Mouse (Mus musculus) heart, embryonic 13.5 days (tissue): ENCODE measurements around the gene Mmab. TPM values are rescaled to one million over a fixed set of nuclear protein-coding genes. Genes with fewer than 3 reads are reported as not detected.

ENCODE experiments used
- ATAC-seq: fragments of 200-750 bp; cut with Nextera tagmentation; 2 replicates; pipeline ENCODE4 v1.8.0; 2017; ENCODE audit warnings: moderate TSS enrichment; ENCODE audit not compliant: insufficient number of reproducible peaks, low FRiP score, low TSS enrichment; ENCODE audit errors: extremely low read depth
- H3K27ac ChIP-seq: fragments of 300-500 bp; sonication (generic); replicated peaks from 2 replicates; pipeline ENCODE4 v1.5.1; 2015; ENCODE audit warnings: moderate library complexity, mild to moderate bottlenecking, inconsistent platforms
- H3K27me3 ChIP-seq: fragments of 300-500 bp; sonication (generic); replicated peaks from 2 replicates; pipeline ENCODE4 v1.6.1; 2015; ENCODE audit warnings: mild to moderate bottlenecking, inconsistent platforms
- H3K36me3 ChIP-seq: fragments of 300-500 bp; sonication (generic); 2 replicates; pipeline ENCODE4 v1.6.1; 2015; ENCODE audit warnings: mild to moderate bottlenecking, inconsistent platforms
- H3K4me1 ChIP-seq: fragments of 300-500 bp; sonication (generic); 2 replicates; pipeline ENCODE4 v1.6.1; 2015; ENCODE audit warnings: inconsistent platforms
- H3K4me2 ChIP-seq: fragments of 300-500 bp; sonication (generic); 2 replicates; pipeline ENCODE4 v1.6.1; 2015; ENCODE audit warnings: inconsistent platforms, mild to moderate bottlenecking, moderate library complexity
- H3K4me3 ChIP-seq: fragments of 300-500 bp; sonication (generic); 2 replicates; pipeline ENCODE4 v1.5.1; 2015; ENCODE audit warnings: moderate library complexity, mild to moderate bottlenecking, inconsistent platforms
- H3K9ac ChIP-seq: fragments of 300-500 bp; sonication (generic); 2 replicates; pipeline ENCODE4 v1.6.1; 2015; ENCODE audit warnings: inconsistent platforms, mild to moderate bottlenecking, moderate library complexity
- H3K9me3 ChIP-seq: fragments of 300-500 bp; sonication (generic); 2 replicates; pipeline ENCODE4 v1.6.1; 2016; ENCODE audit warnings: inconsistent platforms
- WGBS: fragments of 180-500 bp; shearing (Covaris S2); methylation state at CpG from one replicate; pipeline ENCODE4 v1.1.7; 2015; ENCODE audit warnings: mixed read lengths; 5-methylcytosine and 5-hydroxymethylcytosine counted together
- polyA plus RNA-seq: library from polyadenylated mRNA; unstranded; fragments of >200 nt; fragmentation: Nextera tagmentation; extraction: Ambion mirVana; gene quantifications from 2 replicates; pipeline ENCODE4 v1.2.1, GENCODE M21; 2015

Mmab gene
- polyA plus RNA-seq, 1 experiment from 2014 or later, result 24.4 TPM

DNA sequence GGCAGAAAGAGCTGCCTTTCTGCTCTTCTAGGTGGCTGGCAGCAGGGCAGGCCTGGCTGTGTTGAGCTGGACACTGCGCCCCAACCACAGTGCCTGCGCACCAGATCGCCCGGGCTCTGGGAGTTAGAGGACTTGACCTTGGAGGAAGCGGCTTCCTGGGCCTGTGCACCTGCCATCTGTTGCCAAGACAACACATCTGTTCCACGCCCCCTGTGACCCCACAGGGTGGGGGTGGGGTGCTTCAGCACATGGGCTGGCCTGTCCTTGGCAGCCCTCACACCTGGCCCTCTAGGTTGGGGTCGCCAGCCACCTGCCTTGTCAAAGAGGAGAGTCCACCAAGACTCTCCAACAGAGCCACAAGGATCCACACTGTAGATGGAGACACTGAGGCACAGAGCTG lies 21.8 kb upstream of the Mmab start:
- peaks cover 44% of the 10 kb centered on the region for H3K4me1 ChIP-seq
- no peaks in the 10 kb centered on the region for H3K9me3 ChIP-seq
- H3K27me3 ChIP-seq, result no peaks in the 10 kb centered on the region
- no peak overlapping the region for H3K4me3 ChIP-seq
- H3K9ac ChIP-seq, result 0 out of 2 replicates have a peak overlapping the region, but pooled peaks have one; percentile 28
- H3K27ac ChIP-seq, result no peak overlapping the region
- no peak overlapping the region for H3K4me2 ChIP-seq
- H3K36me3 ChIP-seq, result no peaks in the 10 kb centered on the region
- 72% methylated on average over 7 of the region's 7 CpGs for WGBS
- no peak for ATAC-seq

DNA sequence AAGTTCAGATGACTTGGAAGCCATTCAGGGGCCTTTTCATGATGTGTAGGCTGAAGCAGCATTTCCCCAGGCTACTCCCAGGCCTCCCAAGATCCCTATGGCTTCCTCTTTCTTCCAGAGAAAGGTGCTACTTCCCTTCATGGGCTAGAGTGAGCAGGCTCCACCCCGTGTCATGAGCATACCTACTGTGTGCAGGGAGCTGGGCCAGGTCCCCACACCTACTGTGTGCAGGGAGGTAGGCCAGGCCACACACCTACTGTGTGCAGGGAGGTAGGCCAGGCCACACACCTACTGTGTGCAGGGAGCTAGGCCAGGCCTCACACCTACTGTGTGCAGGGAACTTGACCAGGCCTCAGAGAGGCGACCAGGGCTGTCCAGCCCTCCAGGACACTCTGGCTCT lies 20.7 kb upstream of the Mmab start:
- Histone ChIP-seq H3K9ac (no peak overlapping the region), H3K4me3 (no peak overlapping the region), H3K4me2 (no peak overlapping the region), H3K36me3 (no peaks in the 10 kb centered on the region), H3K27me3 (peaks cover 9% of the 10 kb centered on the region; the same call in 1 of the 2 replicates), H3K27ac (no peak overlapping the region), H3K4me1 (peaks cover 44% of the 10 kb centered on the region), H3K9me3 (no peaks in the 10 kb centered on the region)
- no peak for ATAC-seq
- WGBS, result 69% methylated on average over 2 of the region's 2 CpGs

DNA sequence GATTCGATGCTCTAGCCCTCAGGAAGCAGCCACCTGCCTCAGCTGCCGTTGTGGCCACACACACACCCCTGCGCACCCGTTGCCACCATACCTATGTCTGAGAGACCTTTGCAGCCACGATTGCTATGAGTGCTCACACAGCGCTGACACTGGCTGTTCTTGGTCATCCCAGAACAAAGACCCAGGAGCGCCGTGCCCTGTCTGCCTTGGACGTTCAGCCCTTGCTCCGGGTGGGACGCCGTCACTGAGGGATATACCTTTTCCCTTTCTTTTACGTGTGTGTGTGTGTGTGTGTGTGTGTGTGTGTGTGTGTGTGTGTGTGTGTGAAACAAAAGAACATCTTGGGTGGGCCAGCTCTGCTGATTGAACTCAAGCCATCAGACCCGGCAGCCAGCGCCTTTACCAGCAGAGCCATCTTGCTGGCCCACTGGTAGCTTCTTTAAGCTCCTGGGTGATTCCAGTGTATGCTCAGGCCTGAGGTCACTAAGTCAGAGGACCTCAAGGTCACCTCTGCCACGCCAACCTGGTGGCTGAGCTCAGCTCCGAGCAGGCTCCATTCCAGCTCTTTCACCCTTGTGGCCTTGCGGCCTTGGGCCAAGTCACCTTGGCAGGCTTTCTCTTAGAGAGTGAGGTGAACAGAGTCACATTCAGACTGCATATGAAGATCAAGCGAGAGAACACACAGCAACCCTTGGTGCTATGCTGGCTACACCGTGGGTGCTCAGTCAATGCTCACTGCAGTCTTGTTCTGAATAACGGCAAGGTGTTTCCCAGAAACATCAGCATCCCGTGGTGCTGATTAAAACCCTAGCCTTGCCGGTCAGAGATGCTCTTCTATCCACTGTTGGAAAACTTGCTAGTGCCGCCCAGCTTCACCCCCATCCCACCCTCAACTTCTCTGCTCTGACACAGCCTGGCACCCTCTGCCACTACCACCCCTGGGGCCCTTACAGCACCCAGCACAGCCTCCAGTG lies 18.5 kb upstream of the Mmab start:
- 80% methylated on average over 23 of the region's 24 CpGs for WGBS
- Histone ChIP-seq H3K4me2 (no peak overlapping the region), H3K4me3 (no peak overlapping the region), H3K4me1 (peaks cover 44% of the 10 kb centered on the region), H3K9me3 (no peaks in the 10 kb centered on the region), H3K36me3 (no peaks in the 10 kb centered on the region), H3K27ac (no peak overlapping the region), H3K9ac (no peak overlapping the region), H3K27me3 (peaks cover 18% of the 10 kb centered on the region)
- ATAC-seq, result no peak

DNA sequence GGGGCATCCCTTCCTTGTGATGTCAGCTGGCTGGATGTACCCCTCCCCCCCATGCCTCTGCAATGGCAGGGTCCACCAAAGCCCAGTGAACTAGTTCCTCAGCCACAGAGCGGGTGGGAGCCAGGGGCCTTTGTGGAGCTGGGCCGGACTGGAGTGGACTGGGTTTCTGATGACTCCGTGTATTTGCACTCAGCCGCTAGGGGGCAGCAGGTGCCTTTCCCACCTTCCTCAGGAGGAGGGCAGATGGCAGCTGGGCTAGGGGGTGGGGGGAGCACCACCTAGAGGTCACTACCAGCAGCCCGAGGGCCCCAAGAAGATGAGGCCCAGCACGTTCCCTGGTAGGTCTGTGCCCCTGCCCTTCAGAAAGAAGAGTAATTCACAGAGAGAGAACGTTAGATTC lies 17.4 kb upstream of the Mmab start:
- Histone ChIP-seq H3K9ac (no peak overlapping the region), H3K9me3 (no peaks in the 10 kb centered on the region), H3K27me3 (peaks cover 18% of the 10 kb centered on the region), H3K4me1 (peaks cover 39% of the 10 kb centered on the region), H3K4me3 (no peak overlapping the region), H3K4me2 (no peak overlapping the region), H3K36me3 (no peaks in the 10 kb centered on the region), H3K27ac (no peak overlapping the region)
- peak; percentile 21; the same call in 1 of the 2 replicates for ATAC-seq
- WGBS, result 7% methylated on average over 7 of the region's 7 CpGs

DNA sequence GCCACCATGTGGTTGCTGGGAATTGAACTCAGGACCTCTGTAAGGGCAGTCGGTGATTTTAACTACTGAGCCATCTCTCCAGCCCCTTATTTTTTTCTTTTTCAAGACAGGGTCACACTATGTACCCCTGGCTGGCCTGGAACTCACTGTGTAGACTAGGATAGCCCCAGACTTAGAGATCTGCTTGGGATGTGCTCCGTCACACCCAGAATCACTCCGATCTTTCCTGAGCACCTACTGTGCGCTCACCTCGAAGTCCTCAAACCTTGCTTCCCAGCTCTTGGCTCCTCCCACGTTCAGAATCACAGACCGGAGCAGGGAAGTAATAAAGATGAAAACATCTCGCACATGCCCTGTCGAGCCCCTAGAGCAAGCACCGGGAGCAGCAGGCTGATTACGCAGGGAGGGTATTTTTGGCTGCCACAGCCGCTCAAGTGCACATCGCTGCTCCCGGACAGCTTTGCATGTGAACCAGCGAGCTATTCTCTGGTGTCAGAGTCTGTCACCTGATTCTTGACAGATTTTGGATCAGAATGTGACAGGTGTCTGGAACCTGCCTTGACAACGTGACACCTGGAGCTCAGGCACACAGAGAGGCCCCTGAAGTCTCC lies 13.2 kb upstream of the Mmab start:
- H3K27ac ChIP-seq, result peak overlapping the region; percentile 53
- H3K4me2 ChIP-seq, result peak overlapping the region; percentile 42
- H3K4me3 ChIP-seq, result no peak overlapping the region
- H3K36me3 ChIP-seq, result peaks cover 13% of the 10 kb centered on the region; the same call in 1 of the 2 replicates
- 0 out of 2 replicates have a peak overlapping the region, but pooled peaks have one; percentile 40 for H3K9ac ChIP-seq
- H3K27me3 ChIP-seq, result peaks cover 18% of the 10 kb centered on the region
- no peak for ATAC-seq
- H3K9me3 ChIP-seq, result no peaks in the 10 kb centered on the region
- 56% methylated on average over 16 of the region's 16 CpGs for WGBS
- peaks cover 23% of the 10 kb centered on the region for H3K4me1 ChIP-seq

DNA sequence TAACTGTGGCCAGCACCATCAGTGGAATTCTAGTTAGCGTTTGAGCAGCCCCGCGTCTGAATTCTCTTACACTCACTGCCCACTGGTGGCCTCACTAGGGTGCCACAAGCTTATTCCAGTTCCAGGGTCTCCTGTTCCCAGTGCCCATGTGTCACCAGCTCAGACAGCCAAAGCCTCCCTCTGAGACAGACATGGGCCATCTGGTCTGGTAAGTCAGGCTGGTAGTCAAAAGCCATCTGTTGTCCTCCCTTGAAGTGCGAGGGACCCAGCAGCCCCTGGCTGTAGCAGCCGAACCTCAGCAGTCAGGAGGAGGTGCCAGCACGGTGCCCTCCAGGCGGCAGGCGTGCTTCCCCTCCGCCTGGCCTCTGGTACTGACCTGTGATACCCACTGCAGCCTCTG lies 12.4 kb upstream of the Mmab start:
- 70% methylated on average over 9 of the region's 9 CpGs for WGBS
- no peak overlapping the region for H3K4me2 ChIP-seq
- H3K4me3 ChIP-seq, result no peak overlapping the region
- no peak overlapping the region for H3K9ac ChIP-seq
- H3K27ac ChIP-seq, result no peak overlapping the region
- H3K27me3 ChIP-seq, result peaks cover 18% of the 10 kb centered on the region
- H3K36me3 ChIP-seq, result peaks cover 13% of the 10 kb centered on the region; the same call in 1 of the 2 replicates
- no peak for ATAC-seq
- no peaks in the 10 kb centered on the region for H3K9me3 ChIP-seq
- peaks cover 19% of the 10 kb centered on the region for H3K4me1 ChIP-seq

DNA sequence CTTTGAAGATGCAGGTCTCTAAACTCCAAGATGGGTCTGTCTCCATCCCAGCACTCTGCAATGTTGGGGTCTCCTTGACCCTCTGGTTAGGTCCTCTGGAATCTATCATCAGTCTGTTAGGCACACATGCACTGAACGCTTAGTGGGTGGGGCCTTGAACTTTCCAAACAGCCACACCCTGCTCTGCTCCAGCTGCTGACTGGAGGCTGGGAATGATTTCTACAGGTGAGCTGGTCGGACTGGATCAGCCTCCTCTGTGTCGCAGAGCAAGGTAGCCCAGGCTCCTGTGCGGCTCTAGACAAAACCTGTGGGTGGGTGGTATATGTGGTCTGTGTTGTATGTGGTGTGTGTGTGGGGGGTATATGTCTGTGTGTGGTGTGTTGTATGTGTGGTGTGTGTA lies 5.2 kb upstream of the Mmab start:
- Histone ChIP-seq H3K27me3 (no peaks in the 10 kb centered on the region), H3K9ac (no peak overlapping the region), H3K27ac (no peak overlapping the region), H3K4me2 (no peak overlapping the region), H3K9me3 (no peaks in the 10 kb centered on the region), H3K36me3 (peaks cover 39% of the 10 kb centered on the region), H3K4me1 (peaks cover 9% of the 10 kb centered on the region), H3K4me3 (no peak overlapping the region)
- WGBS, result 84% methylated on average over 4 of the region's 4 CpGs
- no peak for ATAC-seq

DNA sequence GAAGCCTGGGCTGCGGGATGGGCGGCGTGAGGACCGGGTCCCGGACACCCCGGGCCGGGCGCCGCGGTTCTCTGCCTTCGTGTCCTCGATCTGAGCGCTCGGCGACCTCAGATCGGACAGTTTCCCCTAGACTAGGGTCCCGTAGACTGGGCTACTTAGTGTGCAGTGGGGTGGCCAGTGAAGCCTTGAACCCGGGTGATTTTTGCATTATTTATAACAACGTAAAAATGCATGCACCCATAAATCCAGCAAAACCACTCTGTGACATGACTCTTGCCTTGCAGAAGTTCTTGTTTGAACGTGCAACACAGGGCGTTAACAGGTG lies 470 bp upstream of the Mmab start:
- ATAC-seq, result no peak
- peak overlapping the region; percentile 83 for H3K4me3 ChIP-seq
- H3K27me3 ChIP-seq, result no peaks in the 10 kb centered on the region
- peaks cover 19% of the 10 kb centered on the region for H3K4me1 ChIP-seq
- WGBS, result 0% methylated on average over 21 of the region's 21 CpGs
- H3K36me3 ChIP-seq, result peaks cover 18% of the 10 kb centered on the region
- H3K27ac ChIP-seq, result peak overlapping the region; percentile 32; the same call in 1 of the 2 replicates
- no peaks in the 10 kb centered on the region for H3K9me3 ChIP-seq
- H3K9ac ChIP-seq, result peak overlapping the region; percentile 89
- H3K4me2 ChIP-seq, result peak overlapping the region; percentile 92

DNA sequence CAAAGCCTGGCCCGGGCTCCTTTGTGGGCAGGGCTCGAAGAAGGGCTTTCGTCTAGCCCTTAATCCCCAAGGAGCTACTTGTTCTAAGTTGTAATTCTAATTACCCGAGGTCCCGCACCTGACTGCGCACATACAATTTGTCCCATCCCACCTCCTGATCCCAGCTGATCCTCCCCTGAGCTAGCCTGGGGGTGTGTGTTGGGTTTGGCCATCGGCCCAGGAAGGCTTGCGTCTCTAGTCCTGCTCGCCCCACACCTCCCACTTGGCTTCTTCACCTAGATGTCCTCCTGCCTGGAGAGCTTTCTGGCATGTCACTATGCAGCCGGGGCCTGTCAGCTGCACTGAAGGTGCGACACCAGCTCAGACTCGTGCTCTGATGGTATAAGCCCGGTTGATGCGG lies 8.3 kb downstream of the Mmab start:
- no peak for ATAC-seq

DNA sequence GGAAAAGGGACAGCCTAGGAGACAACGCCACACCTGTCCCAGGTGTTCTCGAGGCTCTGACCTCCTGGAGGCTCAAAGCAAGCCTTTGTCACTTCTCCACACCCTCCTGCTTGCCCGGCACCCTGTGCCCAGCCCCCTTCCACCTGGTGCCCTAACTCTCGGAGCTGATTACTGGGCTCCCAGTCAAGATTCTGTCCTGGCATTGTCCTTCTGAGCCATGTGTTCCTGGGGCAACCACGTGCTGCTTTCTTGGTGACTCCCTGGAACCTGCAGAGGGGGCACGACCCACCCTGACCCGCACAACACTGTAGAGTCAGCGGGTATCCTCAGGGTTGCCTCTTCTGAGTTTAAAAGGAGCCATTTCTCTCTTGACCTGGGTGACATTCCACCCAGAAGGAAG lies 9.5 kb downstream of the Mmab start:
- no peak overlapping the region for H3K4me3 ChIP-seq
- no peaks in the 10 kb centered on the region for H3K4me1 ChIP-seq
- no peak overlapping the region for H3K4me2 ChIP-seq
- H3K9ac ChIP-seq, result no peak overlapping the region
- H3K36me3 ChIP-seq, result peaks cover 49% of the 10 kb centered on the region
- no peaks in the 10 kb centered on the region for H3K9me3 ChIP-seq
- no peak overlapping the region for H3K27ac ChIP-seq
- WGBS, result 85% methylated on average over 8 of the region's 8 CpGs
- no peaks in the 10 kb centered on the region for H3K27me3 ChIP-seq
- no peak for ATAC-seq

More for the DNA sequence above, 8.3 kb downstream of the Mmab start:
- no peak overlapping the region for H3K4me3 ChIP-seq
- H3K9me3 ChIP-seq, result no peaks in the 10 kb centered on the region
- peaks cover 49% of the 10 kb centered on the region for H3K36me3 ChIP-seq
- H3K4me1 ChIP-seq, result no peaks in the 10 kb centered on the region
- H3K27me3 ChIP-seq, result no peaks in the 10 kb centered on the region
- H3K4me2 ChIP-seq, result no peak overlapping the region
- no peak overlapping the region for H3K27ac ChIP-seq
- 85% methylated on average over 14 of the region's 14 CpGs for WGBS
- no peak overlapping the region for H3K9ac ChIP-seq

DNA sequence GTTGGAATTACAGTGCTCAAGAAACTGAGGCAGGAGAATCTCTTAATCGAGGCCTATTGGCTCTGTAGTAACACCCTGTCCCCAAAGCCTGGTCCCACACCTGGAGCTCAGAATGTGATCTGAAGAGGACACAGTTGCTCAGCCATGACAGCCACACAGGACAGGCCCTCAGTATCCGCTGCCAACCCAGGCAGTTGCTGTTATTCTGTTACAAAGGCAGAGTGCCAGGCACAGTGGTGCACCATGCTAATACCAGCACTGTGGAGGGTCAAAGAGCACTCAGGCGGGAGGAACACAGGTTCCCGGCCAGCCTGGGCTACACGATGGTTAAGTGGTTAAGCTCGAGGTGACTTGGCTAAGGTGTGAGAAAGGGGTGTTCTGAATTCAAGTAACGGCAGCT lies 14.1 kb downstream of the Mmab start:
- Histone ChIP-seq H3K36me3 (peaks cover 13% of the 10 kb centered on the region), H3K9me3 (no peaks in the 10 kb centered on the region), H3K27ac (no peak overlapping the region), H3K27me3 (no peaks in the 10 kb centered on the region), H3K4me2 (no peak overlapping the region), H3K4me3 (no peak overlapping the region), H3K9ac (no peak overlapping the region), H3K4me1 (no peaks in the 10 kb centered on the region)
- ATAC-seq, result no peak
- whole genome bisulfite sequencing, result 80% methylated on average over 7 of the region's 7 CpGs
